Mouse (Mus musculus): Measurements from ENCODE around the gene Erc2.

Gene Erc2

GRCm38 (mm10) chr14:28323243-28323642 lies 701.0 kb downstream of the Erc2 start:
- no peak for DNase-seq

DNA sequence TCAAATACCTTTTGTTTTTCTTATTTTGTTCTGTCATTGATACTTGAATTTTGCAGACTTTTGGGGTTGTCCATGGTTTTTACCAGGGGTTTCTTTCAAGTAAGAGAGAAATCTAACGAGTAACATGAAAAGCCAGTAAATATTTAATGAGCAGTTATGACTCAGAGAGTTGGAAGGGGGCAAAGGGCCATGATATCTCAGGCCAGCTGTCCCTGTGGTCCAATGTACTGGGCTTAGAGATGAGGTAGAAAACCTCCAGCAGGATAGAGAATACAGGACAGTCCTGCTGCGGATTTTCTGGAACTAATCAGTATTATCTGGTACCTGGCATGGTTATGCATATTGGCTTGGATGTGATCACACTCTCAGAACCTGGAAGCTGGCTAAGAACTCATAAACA lies 701.5 kb downstream of the Erc2 start:
- no peak for DNase-seq

GRCm38 (mm10) chr14:28326456-28326855 lies 704.2 kb downstream of the Erc2 start:
- DNase-seq: peak; percentile 48

DNA sequence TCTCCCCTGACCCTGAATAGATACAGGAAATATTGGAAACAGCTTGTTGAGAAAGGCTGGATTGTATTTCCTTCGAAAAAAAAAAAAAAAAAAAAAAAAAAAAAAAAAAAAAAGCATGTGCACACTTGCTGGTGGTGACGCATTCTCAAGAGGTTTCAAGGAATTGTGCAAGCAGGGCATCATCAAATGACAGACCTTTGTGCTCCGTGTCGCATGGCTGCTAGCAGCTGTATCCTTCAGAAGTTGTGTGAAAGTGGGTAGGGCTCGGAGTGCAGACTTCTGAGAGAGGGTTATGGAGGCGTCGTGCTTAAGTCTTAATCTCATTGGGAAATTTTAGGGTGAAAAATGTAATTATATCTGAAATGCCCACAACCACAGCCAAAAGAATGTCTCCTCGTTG lies 706.3 kb downstream of the Erc2 start:
- DNase-seq: no peak

GRCm38 (mm10) chr14:28331108-28331507 lies 708.9 kb downstream of the Erc2 start:
- no peak for DNase-seq

DNA sequence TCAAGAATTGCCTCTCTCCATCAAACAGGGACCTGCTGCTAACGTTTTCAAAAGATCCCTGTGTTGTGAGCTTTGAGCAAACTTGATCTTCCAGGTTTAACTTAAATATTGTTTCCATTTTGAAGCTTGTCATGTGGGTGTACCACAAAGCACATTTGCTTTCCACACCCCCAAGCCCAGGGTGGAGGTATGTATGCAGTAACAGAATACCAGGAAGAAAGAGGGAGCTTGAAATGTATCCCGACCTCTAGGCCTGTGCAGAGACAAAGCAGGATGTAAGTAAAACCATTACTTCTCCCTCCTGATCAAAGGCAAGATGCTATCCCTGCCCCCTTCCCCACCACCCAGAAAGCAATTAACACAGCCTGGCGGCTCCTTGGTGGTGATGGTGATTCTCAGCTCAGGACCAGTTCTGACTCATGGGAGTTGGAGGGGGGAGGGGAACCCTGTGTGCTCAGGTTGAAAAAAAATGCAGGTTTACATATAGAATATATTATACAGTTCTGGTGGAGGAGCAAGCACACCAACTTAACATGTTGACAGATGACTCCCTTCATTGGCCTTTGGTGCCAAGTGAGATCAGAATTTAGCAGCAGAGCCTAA lies 710.2 kb downstream of the Erc2 start:
- no peak for DNase-seq

- no peak for DNase-seq
These were observed 716.9 kb downstream of the Erc2 start for GRCm38 (mm10) chr14:28339146-28339545.

DNA sequence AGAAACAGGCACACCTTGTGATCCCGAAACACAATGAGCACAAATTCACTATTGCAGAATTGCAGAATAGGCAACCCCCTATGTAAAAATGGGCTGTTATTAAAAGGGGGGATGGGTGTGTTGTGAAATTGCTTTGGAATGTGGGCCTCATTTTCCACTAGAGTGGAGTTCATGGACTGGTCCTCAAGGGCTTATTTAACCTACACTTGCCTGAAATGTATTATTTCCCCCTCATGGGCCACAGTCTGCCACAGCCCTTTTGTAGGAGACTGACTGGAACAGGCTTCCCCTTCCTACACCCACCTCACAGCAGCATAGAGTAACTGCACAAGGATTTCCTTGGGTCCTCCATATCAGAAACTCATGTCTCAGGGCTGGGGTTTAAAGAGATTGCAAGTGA lies 726.9 kb downstream of the Erc2 start:
- no peak for DNase-seq

DNA sequence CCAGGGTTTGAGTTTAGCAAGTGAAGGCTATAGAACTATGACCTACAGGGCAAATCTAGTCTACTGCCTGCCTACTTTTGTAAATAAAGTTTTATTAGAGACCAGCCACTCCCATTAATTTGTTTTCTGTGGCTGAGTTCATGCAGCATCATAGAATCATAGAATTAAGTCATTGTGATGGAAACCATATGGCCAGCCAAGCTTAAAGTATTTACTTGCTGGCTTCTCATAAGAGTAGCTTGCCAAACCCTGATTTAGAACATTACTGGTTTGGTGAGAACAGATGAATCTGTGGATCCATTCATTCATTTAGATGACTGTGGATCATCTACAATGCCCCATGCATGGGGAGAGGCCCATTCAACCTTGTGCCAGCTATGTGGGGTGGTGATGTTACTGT lies 733.8 kb downstream of the Erc2 start:
- DNase-seq: no peak

- DNase-seq: no peak
These were observed 737.3 kb downstream of the Erc2 start for GRCm38 (mm10) chr14:28359502-28359901.

DNA sequence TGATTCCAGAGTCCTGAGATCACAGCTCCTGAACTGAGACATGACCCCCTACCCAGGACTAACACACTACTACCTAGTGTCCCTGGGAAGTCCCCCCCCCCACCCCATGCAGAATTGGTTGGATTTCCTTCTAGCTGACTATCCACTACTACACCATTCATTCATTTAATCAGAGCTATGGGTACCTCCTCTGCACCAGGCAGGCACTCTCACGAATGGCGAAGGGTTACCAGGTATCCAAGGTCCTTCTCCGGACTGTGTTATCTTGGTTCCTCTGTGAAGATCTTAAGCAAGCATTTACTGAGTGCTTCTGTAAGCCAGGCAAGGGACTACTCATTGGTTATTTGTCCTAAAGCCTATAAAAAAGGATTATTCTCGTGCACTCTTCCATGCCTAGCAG lies 737.8 kb downstream of the Erc2 start:
- DNase-seq: no peak

DNA sequence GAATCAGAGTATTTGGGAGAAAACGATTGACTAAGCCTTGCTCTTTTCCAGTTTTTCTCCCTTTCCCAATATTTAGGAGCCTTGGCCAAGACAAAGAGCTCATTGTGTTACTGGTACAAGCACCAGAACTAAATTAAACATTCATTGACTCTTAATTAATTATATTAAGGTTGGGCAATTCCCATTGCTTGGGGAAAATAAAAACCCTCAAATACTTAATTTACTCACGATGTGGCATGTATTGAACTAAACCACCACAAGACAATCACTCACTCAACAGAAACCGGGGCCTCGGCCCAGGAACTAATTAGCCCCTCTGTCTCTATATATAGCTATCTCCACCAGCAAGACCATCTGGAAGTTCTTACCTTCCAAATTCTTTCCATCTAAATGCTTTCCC lies 740.1 kb downstream of the Erc2 start:
- no peak for DNase-seq

- DNase-seq: no peak
These were observed 748.5 kb downstream of the Erc2 start for GRCm38 (mm10) chr14:28370713-28371112.

GRCm38 (mm10) chr14:28371651-28372050 lies 749.4 kb downstream of the Erc2 start:
- DNase-seq: no peak

DNA sequence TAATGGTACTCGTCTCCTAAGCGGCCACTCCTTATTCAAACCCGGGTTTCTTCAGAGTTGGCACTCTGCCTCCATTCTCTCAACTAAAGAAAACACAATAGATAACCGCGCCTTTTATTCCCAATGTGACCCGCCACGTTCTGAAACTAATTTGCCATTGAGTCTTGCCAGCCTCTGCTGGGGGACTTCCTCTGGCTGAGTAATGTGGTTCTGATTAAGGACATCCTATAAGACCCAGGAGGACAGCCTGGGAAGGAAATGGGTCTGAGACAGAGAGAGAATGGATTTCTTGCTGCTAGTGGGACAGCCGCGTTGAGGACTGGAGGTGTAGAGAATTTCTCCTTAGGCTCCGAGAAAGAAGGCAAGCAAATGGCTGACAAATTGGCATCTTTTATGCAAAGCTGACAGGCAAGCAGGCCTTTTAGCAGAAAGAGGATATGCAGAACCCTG lies 753.4 kb downstream of the Erc2 start:
- peak; percentile 29 for DNase-seq

DNA sequence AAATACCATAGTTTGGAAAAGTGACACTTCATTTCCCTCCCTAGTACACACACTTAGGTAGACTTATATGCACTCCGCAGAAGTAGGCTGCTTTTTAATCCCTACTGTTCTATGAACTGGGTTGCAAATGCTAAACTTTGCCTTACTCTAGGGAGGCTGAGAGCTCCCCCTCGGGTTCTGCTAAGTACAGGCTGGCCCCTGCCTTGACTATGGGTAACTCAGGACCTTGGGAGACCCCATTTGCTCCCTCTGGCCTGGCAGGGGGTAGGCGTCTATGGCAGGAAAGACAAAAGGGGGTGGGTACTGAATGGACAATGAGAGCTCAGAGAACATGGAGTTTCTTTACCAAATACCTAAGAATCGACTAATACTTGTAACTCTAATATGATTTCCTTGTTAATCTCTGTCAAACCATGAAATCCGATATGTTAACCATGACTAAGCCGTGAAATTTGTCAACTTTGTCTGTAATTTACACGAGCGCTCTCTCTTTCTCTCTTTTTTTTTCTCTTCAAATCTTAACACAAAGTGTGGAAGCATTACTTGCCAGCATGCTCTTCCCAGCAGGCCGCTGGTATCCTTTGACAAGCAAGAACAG lies 754.1 kb downstream of the Erc2 start:
- no peak for DNase-seq

DNA sequence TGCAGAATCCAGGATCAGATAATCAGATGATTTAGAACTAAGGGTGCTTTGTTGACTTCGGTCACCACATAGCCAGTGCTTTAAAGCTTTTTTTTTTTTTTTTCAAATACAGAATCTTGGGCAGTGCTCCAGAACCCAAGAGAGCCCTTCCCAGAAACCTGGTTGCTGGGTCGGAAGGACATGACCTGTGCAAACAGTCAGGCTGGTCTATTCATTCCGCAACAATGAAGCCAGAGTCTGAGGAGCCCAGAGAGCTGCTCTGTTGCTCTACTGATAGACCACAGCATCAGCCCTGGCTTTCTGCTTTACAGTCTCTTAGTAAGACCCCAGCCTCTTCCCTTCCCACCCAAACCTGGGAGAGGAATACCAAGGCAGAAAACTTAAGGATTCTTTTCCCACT lies 755.3 kb downstream of the Erc2 start:
- DNase-seq: no peak

DNA sequence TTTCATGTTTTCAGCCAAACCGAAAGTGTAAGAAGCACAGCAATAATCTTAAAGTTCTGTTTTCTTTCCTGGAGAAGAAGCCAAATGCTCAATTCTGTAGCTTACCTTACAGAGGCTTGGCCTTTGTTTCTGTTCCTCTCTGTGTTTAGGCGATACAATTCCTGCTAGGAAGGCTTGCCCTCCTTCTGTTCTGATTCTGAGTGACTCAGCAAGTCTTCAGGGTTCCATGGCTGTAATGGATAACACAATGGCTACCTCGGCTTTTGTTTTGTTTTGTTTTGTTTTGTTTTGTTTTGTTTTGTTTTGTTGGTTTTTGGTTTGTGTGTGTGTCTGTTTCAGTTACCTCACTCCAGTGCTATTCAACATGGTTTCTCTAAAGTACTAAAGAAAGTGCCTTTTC lies 757.9 kb downstream of the Erc2 start:
- no peak for DNase-seq

DNA sequence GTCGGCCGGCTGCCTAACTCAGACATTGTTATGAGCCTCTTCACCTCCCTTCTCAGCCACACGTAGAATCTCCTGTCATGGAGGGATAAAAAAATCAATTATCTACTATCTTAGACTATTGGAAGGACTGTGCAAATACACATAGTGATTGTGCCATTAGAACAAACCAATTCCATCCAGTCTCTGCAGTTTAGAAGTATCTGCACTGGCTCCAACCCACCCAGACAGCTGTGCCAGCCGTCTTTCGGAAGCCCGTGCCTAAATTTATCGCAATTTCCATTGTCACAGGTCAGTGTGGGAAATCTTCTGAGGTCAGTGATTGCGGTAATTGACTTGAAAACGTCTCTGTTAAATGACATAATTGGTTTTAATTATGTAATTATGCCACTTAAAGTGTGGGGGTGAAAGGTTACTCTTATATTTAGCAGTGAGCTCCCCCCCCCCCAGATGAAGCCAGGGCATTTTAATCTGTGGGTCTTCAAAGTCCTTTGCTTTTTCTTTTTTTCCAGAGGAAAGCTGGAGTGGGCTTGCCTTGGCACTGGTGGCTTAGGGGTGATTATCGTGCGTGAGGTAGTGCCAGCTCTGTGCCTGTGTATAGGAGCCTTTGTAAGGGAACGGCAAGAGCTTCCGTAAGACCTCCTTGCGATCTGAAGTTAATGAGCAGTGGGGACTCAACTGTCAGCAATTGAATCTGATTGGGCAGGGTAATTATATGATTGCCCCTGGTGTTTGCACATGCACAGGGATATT lies 759.7 kb downstream of the Erc2 start:
- no peak for DNase-seq

- DNase-seq: no peak
These were observed 764.8 kb downstream of the Erc2 start for GRCm38 (mm10) chr14:28386815-28387607.

- no peak for DNase-seq
These were observed 776.7 kb downstream of the Erc2 start for GRCm38 (mm10) chr14:28398915-28399314.

DNA sequence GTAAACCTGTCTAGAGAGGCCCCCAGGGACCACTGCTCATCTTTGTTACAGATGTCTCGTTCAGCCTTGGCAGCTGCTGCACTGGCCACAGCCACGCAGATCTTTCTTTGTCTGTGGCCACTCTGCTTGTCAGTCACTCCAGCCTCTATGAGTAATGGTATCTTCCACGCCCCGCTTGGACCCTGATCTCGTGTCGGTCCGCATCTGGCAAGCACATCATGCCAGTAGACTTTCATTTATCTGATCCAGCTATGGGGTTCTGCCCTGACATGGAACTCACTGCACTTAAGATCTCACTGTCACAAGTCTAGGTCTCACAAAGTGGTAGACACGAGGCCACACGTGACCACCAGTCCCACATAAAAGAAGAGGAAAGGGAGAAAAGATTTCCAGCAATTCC lies 777.7 kb downstream of the Erc2 start:
- no peak for DNase-seq

- DNase-seq: no peak
These were observed 783.1 kb downstream of the Erc2 start for GRCm38 (mm10) chr14:28405277-28405840.
